Mouse (Mus musculus) erythroblast, embryonic 14.5 days (primary cell): ENCODE data around the gene Stard3. TPM values are rescaled to one million over a fixed set of nuclear protein-coding genes. Genes with fewer than 3 reads are reported as not detected.

Source experiments
- H3K27me3 ChIP-seq: 2 replicates; pipeline ENCODE4 v1.6.1; 2012; ENCODE audit warnings: inconsistent platforms; ENCODE audit not compliant: control insufficient read depth
- H3K36me3 ChIP-seq: 2 replicates; pipeline ENCODE4 v1.6.1; 2012; ENCODE audit warnings: mild to moderate bottlenecking, inconsistent platforms; ENCODE audit not compliant: control insufficient read depth
- H3K4me1 ChIP-seq: 2 replicates; pipeline ENCODE4 v1.6.1; 2012; ENCODE audit warnings: inconsistent platforms; ENCODE audit not compliant: control insufficient read depth
- H3K4me3 ChIP-seq: replicated peaks from 2 replicates; pipeline ENCODE3; 2012; ENCODE audit warnings: moderate library complexity, mild to moderate bottlenecking, inconsistent platforms
- H3K9me3 ChIP-seq: 2 replicates; pipeline ENCODE4 v1.6.1; 2012; ENCODE audit warnings: low read length, inconsistent platforms, mixed read lengths; ENCODE audit not compliant: control insufficient read depth
- GATA1 ChIP-seq: IDR thresholded peaks from 2 replicates; pipeline ENCODE4 v1.6.1; 2012; ENCODE audit warnings: low read length, inconsistent platforms, mixed read lengths
- TAL1 ChIP-seq: IDR thresholded peaks from 3 replicates; pipeline ENCODE4 v1.6.1; 2012; ENCODE audit warnings: low read length, inconsistent platforms, mixed read lengths
- polyA plus RNA-seq: library from polyadenylated mRNA; stranded (reverse); fragments of >175 nt; gene quantifications from 2 replicates; pipeline ENCODE4 v1.2.3, GENCODE M21; 2012

Stard3 gene
- 1.2 and 1.7 TPM in 2 replicates for polyA plus RNA-seq

- H3K36me3 ChIP-seq: no peaks in the 10 kb centered on the region; the same call in 1 of the 2 replicates
- peak within 1 kb of the TSS; percentile 95 for H3K4me3 ChIP-seq
- H3K9me3 ChIP-seq: no peaks in the 10 kb centered on the region
- peaks cover 52% of the 10 kb centered on the region for H3K4me1 ChIP-seq
- TF ChIP-seq GATA1 (no peak), TAL1 (no peak)
- H3K27me3 ChIP-seq: peaks cover 15% of the 10 kb centered on the region
Measured at GRCm38 (mm10) chr11:98358161-98359083, at the start of gene Stard3. Stard3 (plus strand) TSS chr11:98358368.

GRCm38 (mm10) chr11:98313790-98314323 lies 44.3 kb upstream of the Stard3 start:
- Histone ChIP-seq H3K27me3 (peaks cover 63% of the 10 kb centered on the region), H3K9me3 (no peaks in the 10 kb centered on the region), H3K36me3 (no peaks in the 10 kb centered on the region), H3K4me1 (no peaks in the 10 kb centered on the region), H3K4me3 (no peak overlapping the region)
- TF ChIP-seq GATA1 (no peak), TAL1 (no peak)

- no peak for TF ChIP-seq TAL1
- no peak for TF ChIP-seq GATA1
- no peaks in the 10 kb centered on the region; the same call in 1 of the 2 replicates for H3K9me3 ChIP-seq
- no peaks in the 10 kb centered on the region for H3K36me3 ChIP-seq
- H3K27me3 ChIP-seq: peaks cover 90% of the 10 kb centered on the region
- no peak overlapping the region for H3K4me3 ChIP-seq
- H3K4me1 ChIP-seq: no peaks in the 10 kb centered on the region
Measured at GRCm38 (mm10) chr11:98317479-98317878, 40.7 kb upstream of the Stard3 start.

- Histone ChIP-seq H3K27me3 (peaks cover 95% of the 10 kb centered on the region), H3K4me1 (no peaks in the 10 kb centered on the region), H3K9me3 (no peaks in the 10 kb centered on the region; the same call in 1 of the 2 replicates), H3K4me3 (no peak overlapping the region), H3K36me3 (no peaks in the 10 kb centered on the region)
- TF ChIP-seq GATA1: no peak
- no peak for TF ChIP-seq TAL1
Measured at GRCm38 (mm10) chr11:98318421-98319116, 39.6 kb upstream of the Stard3 start.

GRCm38 (mm10) chr11:98319120-98319519 lies 39.0 kb upstream of the Stard3 start:
- TF ChIP-seq GATA1 (no peak), TAL1 (no peak)
- Histone ChIP-seq H3K9me3 (no peaks in the 10 kb centered on the region; the same call in 1 of the 2 replicates), H3K4me3 (no peak overlapping the region), H3K4me1 (no peaks in the 10 kb centered on the region), H3K36me3 (no peaks in the 10 kb centered on the region), H3K27me3 (peaks cover 97% of the 10 kb centered on the region)

GRCm38 (mm10) chr11:98319544-98319943 lies 38.6 kb upstream of the Stard3 start:
- H3K9me3 ChIP-seq: no peaks in the 10 kb centered on the region; the same call in 1 of the 2 replicates

GRCm38 (mm10) chr11:98319944-98320343 lies 38.2 kb upstream of the Stard3 start:
- H3K36me3 ChIP-seq: no peaks in the 10 kb centered on the region
- H3K27me3 ChIP-seq: peaks cover 100% of the 10 kb centered on the region
- TF ChIP-seq TAL1 (no peak), GATA1 (no peak)
- no peak overlapping the region for H3K4me3 ChIP-seq
- no peaks in the 10 kb centered on the region for H3K4me1 ChIP-seq
- H3K9me3 ChIP-seq: no peaks in the 10 kb centered on the region; the same call in 1 of the 2 replicates

More at GRCm38 (mm10) chr11:98319544-98319943, 38.6 kb upstream of the Stard3 start:
- no peak for TF ChIP-seq GATA1
- TF ChIP-seq TAL1: no peak
- no peaks in the 10 kb centered on the region for H3K36me3 ChIP-seq
- no peak overlapping the region for H3K4me3 ChIP-seq
- peaks cover 97% of the 10 kb centered on the region for H3K27me3 ChIP-seq
- no peaks in the 10 kb centered on the region for H3K4me1 ChIP-seq

- peaks cover 100% of the 10 kb centered on the region for H3K27me3 ChIP-seq
- TF ChIP-seq GATA1 (no peak), TAL1 (no peak)
- no peak overlapping the region for H3K4me3 ChIP-seq
- no peaks in the 10 kb centered on the region for H3K4me1 ChIP-seq
- no peaks in the 10 kb centered on the region for H3K36me3 ChIP-seq
- no peaks in the 10 kb centered on the region; the same call in 1 of the 2 replicates for H3K9me3 ChIP-seq
Measured at GRCm38 (mm10) chr11:98320381-98320780, 37.8 kb upstream of the Stard3 start.
